Mouse (Mus musculus): ENCODE results near the gene Map6. TPM values are rescaled to one million over a fixed set of nuclear protein-coding genes. Genes with fewer than 3 reads are reported as not detected.
A peak's percentile ranks its signal among the peaks of the same experiment; 100 is the strongest.

Map6 gene
- total and polyA plus RNA-seq, 2 experiments from 2014 or later, result 126 to 326 TPM

- ATAC-seq (ENCODE audit: low FRiP score) (no peak), DNase-seq (ENCODE audit: low spot score) (no peak)
- no peak for TF ChIP-seq CTCF (IDR thresholded peaks at IDR 0.05)
- H3K27me3 ChIP-seq (ENCODE audit: insufficient read depth, low read length), result no peaks in the 10 kb centered on the region
- H3K4me2 ChIP-seq (ENCODE audit: low read depth, low read length, poor library complexity, severe bottlenecking), result no peak overlapping the region
- no peaks in the 10 kb centered on the region for H3K9me3 ChIP-seq (ENCODE audit: low read length)
- H3K4me1 ChIP-seq (ENCODE audit: insufficient read depth, low read length), result no peaks in the 10 kb centered on the region
- H3K27ac ChIP-seq (ENCODE audit: low read depth, low read length), result no peak overlapping the region
- H3K36me3 ChIP-seq (ENCODE audit: insufficient read depth, low read length), result no peaks in the 10 kb centered on the region
- 35% methylated on average over 8 of the region's 8 CpGs for WGBS
- no peak overlapping the region for H3K4me3 ChIP-seq (ENCODE audit: low read depth, low read length)
- no peak overlapping the region for H3K9ac ChIP-seq (replicated peaks; ENCODE audit: low read length, poor library complexity, severe bottlenecking)
Observed at GRCm38 (mm10) chr7:99236888-99237660, 30.2 kb upstream of the Map6 start.

- Histone ChIP-seq H3K4me3 (ENCODE audit: low read depth, low read length) (no peak within 1 kb of the TSS), H3K4me1 (ENCODE audit: insufficient read depth, low read length) (no peaks in the 10 kb centered on the region), H3K4me2 (ENCODE audit: low read depth, low read length, poor library complexity, severe bottlenecking) (0 out of 2 replicates have a peak within 1 kb of the TSS, but pooled peaks have one; percentile 7), H3K36me3 (ENCODE audit: insufficient read depth, low read length) (no peaks in the 10 kb centered on the region), H3K9ac (replicated peaks; ENCODE audit: low read length, poor library complexity, severe bottlenecking) (no peak within 1 kb of the TSS), H3K9me3 (ENCODE audit: low read length) (no peaks in the 10 kb centered on the region), H3K27ac (ENCODE audit: low read depth, low read length) (no peak within 1 kb of the TSS), H3K27me3 (ENCODE audit: insufficient read depth, low read length) (no peaks in the 10 kb centered on the region)
- no peak for TF ChIP-seq CTCF (IDR thresholded peaks at IDR 0.05)
- DNase-seq (ENCODE audit: low spot score) (no peak), ATAC-seq (ENCODE audit: low FRiP score) (no peak)
- 12% methylated on average over 13 of the region's 13 CpGs for WGBS
Observed at GRCm38 (mm10) chr7:99238417-99238816, 28.8 kb upstream of the Map6 start, which contains the start of gene Mogat2. Gene Mogat2, minus strand, starts transcription at chr7:99238619.

GRCm38 (mm10) chr7:99242097-99242496, 25.1 kb upstream of the Map6 start:
- no peak for TF ChIP-seq CTCF (IDR thresholded peaks at IDR 0.05)
- WGBS, result 94% methylated on average over 11 of the region's 11 CpGs

GRCm38 (mm10) chr7:99248157-99248742, 19.0 kb upstream of the Map6 start:
- Histone ChIP-seq H3K27ac (ENCODE audit: low read depth, low read length) (no peak overlapping the region), H3K4me3 (ENCODE audit: low read depth, low read length) (no peak overlapping the region), H3K4me1 (ENCODE audit: insufficient read depth, low read length) (no peaks in the 10 kb centered on the region), H3K4me2 (ENCODE audit: low read depth, low read length, poor library complexity, severe bottlenecking) (no peak overlapping the region), H3K9me3 (ENCODE audit: low read length) (no peaks in the 10 kb centered on the region), H3K27me3 (ENCODE audit: insufficient read depth, low read length) (no peaks in the 10 kb centered on the region), H3K9ac (replicated peaks; ENCODE audit: low read length, poor library complexity, severe bottlenecking) (no peak overlapping the region), H3K36me3 (ENCODE audit: insufficient read depth, low read length) (no peaks in the 10 kb centered on the region)
- no peak for ATAC-seq (ENCODE audit: low FRiP score)
- no peak for TF ChIP-seq CTCF (IDR thresholded peaks at IDR 0.05)
- 47% methylated on average over 5 of the region's 5 CpGs for WGBS
- no peak for DNase-seq (ENCODE audit: low spot score)

More at GRCm38 (mm10) chr7:99242097-99242496, 25.1 kb upstream of the Map6 start:
- H3K36me3 ChIP-seq (ENCODE audit: insufficient read depth, low read length), result no peaks in the 10 kb centered on the region
- DNase-seq (ENCODE audit: low spot score), result no peak
- H3K27ac ChIP-seq (ENCODE audit: low read depth, low read length), result no peak overlapping the region
- no peaks in the 10 kb centered on the region for H3K4me1 ChIP-seq (ENCODE audit: insufficient read depth, low read length)
- H3K4me3 ChIP-seq (ENCODE audit: low read depth, low read length), result no peak overlapping the region
- H3K9me3 ChIP-seq (ENCODE audit: low read length), result no peaks in the 10 kb centered on the region
- ATAC-seq (ENCODE audit: low FRiP score), result no peak
- H3K4me2 ChIP-seq (ENCODE audit: low read depth, low read length, poor library complexity, severe bottlenecking), result no peak overlapping the region
- no peaks in the 10 kb centered on the region for H3K27me3 ChIP-seq (ENCODE audit: insufficient read depth, low read length)
- no peak overlapping the region for H3K9ac ChIP-seq (replicated peaks; ENCODE audit: low read length, poor library complexity, severe bottlenecking)

- Histone ChIP-seq H3K4me3 (ENCODE audit: low read depth, low read length) (peak overlapping the region; percentile 40), H3K4me1 (ENCODE audit: insufficient read depth, low read length) (no peaks in the 10 kb centered on the region), H3K27me3 (ENCODE audit: insufficient read depth, low read length) (no peaks in the 10 kb centered on the region), H3K27ac (ENCODE audit: low read depth, low read length) (no peak overlapping the region), H3K9me3 (ENCODE audit: low read length) (no peaks in the 10 kb centered on the region), H3K36me3 (ENCODE audit: insufficient read depth, low read length) (no peaks in the 10 kb centered on the region), H3K9ac (replicated peaks; ENCODE audit: low read length, poor library complexity, severe bottlenecking) (no peak overlapping the region), H3K4me2 (ENCODE audit: low read depth, low read length, poor library complexity, severe bottlenecking) (peak overlapping the region; percentile 61)
- WGBS, result under 1% methylated on average over 40 of the region's 44 CpGs
- DNase-seq (ENCODE audit: low spot score), result peak; percentile 19
- TF ChIP-seq CTCF (IDR thresholded peaks at IDR 0.05), result no peak
- peak; percentile 49; the same call in 1 of the 2 replicates for ATAC-seq (ENCODE audit: low FRiP score)
Observed at GRCm38 (mm10) chr7:99248906-99249581, 18.2 kb upstream of the Map6 start.

GRCm38 (mm10) chr7:99249582-99249911, 17.7 kb upstream of the Map6 start:
- peak; percentile 95 for TF ChIP-seq CTCF (IDR thresholded peaks at IDR 0.05)
- 3% methylated on average over 10 of the region's 10 CpGs for WGBS
- ATAC-seq (ENCODE audit: low FRiP score), result peak; percentile 65

More at GRCm38 (mm10) chr7:99249582-99249911, 17.7 kb upstream of the Map6 start:
- Histone ChIP-seq H3K27ac (ENCODE audit: low read depth, low read length) (no peak overlapping the region), H3K4me1 (ENCODE audit: insufficient read depth, low read length) (no peaks in the 10 kb centered on the region), H3K4me2 (ENCODE audit: low read depth, low read length, poor library complexity, severe bottlenecking) (peak overlapping the region; percentile 61), H3K9me3 (ENCODE audit: low read length) (no peaks in the 10 kb centered on the region), H3K9ac (replicated peaks; ENCODE audit: low read length, poor library complexity, severe bottlenecking) (no peak overlapping the region), H3K27me3 (ENCODE audit: insufficient read depth, low read length) (no peaks in the 10 kb centered on the region), H3K4me3 (ENCODE audit: low read depth, low read length) (peak overlapping the region; percentile 40), H3K36me3 (ENCODE audit: insufficient read depth, low read length) (no peaks in the 10 kb centered on the region)
- DNase-seq (ENCODE audit: low spot score), result peak; percentile 92
